1 mouse cellular context compared by ENCODE assay signal in the genomic region with DNA sequence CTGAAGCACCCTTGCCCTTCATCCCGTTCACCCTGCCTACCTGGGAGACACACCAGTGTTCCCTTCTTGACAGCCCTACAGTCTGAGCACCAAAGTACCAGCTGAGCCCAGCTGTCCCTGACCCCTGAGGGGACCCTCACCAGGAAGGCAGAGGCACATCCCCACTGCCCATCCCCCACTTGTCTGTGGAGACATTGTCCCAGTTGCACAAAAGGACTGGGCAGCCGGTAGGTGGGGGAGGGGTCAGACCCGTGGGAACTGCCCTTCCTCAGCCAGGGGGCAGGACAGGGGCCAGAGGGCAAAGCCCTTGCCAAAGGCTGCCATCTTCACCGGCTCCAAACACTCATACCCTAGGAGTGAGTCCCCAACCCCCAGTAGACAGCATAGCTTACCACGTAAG.
TF ChIP-seq lines count a peak whose summit lies in the region.

No protein-coding gene starts in this region.

TF ChIP-seq in MEL, 35 proteins besides CTCF, POLR2A, EP300 and RAD21:
- TF ChIP-seq ZC3H11A (IDR thresholded peaks at IDR 0.05; ENCODE audit: low read depth, low read length) (no peak), CHD2 (IDR thresholded peaks at IDR 0.05; ENCODE audit: low read length) (0 out of 2 replicates have a peak, but pooled peaks have one; percentile 10)
